Mouse (Mus musculus): ENCODE measurements around the gene Gpatch8.

Gene Gpatch8

GRCm38 (mm10) chr11:102510226-102510625 is 46.0 kb downstream of the Gpatch8 start:
- DNase-seq (ENCODE audit: low read depth, low spot score), result peak; percentile 68

- DNase-seq (ENCODE audit: low read depth, low spot score), result no peak
Observed at GRCm38 (mm10) chr11:102496732-102497131, 59.5 kb downstream of the Gpatch8 start.

- DNase-seq (ENCODE audit: low read depth, low spot score), result peak; percentile 48
Observed at GRCm38 (mm10) chr11:102496206-102496605, 60.0 kb downstream of the Gpatch8 start.

- peak; percentile 17 for DNase-seq (ENCODE audit: low read depth, low spot score)
Observed at GRCm38 (mm10) chr11:102495742-102496141, 60.5 kb downstream of the Gpatch8 start.

- no peak for DNase-seq (ENCODE audit: low read depth, low spot score)
Observed at GRCm38 (mm10) chr11:102495114-102495513, 61.1 kb downstream of the Gpatch8 start.

GRCm38 (mm10) chr11:102494063-102494650 is 62.0 kb downstream of the Gpatch8 start:
- DNase-seq (ENCODE audit: low read depth, low spot score), result peak; percentile 11

- DNase-seq (ENCODE audit: low read depth, low spot score), result peak; percentile 92
Observed at GRCm38 (mm10) chr11:102493241-102493640, 63.0 kb downstream of the Gpatch8 start.

- no peak for DNase-seq (ENCODE audit: low read depth, low spot score)
Observed at GRCm38 (mm10) chr11:102487901-102488300, 68.3 kb downstream of the Gpatch8 start.

- peak; percentile 79 for DNase-seq (ENCODE audit: low read depth, low spot score)
Observed at GRCm38 (mm10) chr11:102486733-102487386, 69.3 kb downstream of the Gpatch8 start.

- DNase-seq (ENCODE audit: low read depth, low spot score), result no peak
Observed at GRCm38 (mm10) chr11:102481779-102482178, 74.4 kb downstream of the Gpatch8 start.

GRCm38 (mm10) chr11:102480897-102481296 is 75.3 kb downstream of the Gpatch8 start:
- DNase-seq (ENCODE audit: low read depth, low spot score), result no peak

- no peak for DNase-seq (ENCODE audit: low read depth, low spot score)
Observed at GRCm38 (mm10) chr11:102480111-102480510, 76.1 kb downstream of the Gpatch8 start.

GRCm38 (mm10) chr11:102479581-102479980 is 76.6 kb downstream of the Gpatch8 start:
- no peak for DNase-seq (ENCODE audit: low read depth, low spot score)

GRCm38 (mm10) chr11:102478671-102479070 is 77.5 kb downstream of the Gpatch8 start:
- DNase-seq (ENCODE audit: low read depth, low spot score), result no peak

- DNase-seq (ENCODE audit: low read depth, low spot score), result no peak
Observed at GRCm38 (mm10) chr11:102475027-102475426, 81.2 kb downstream of the Gpatch8 start.

GRCm38 (mm10) chr11:102469648-102470357 is 86.4 kb downstream of the Gpatch8 start, which contains the start of gene Itga2b:
Gene Itga2b (minus strand): TSS chr11:102470122.
- no peak for DNase-seq (ENCODE audit: low read depth, low spot score)

GRCm38 (mm10) chr11:102467041-102467631 is 89.1 kb downstream of the Gpatch8 start:
- DNase-seq (ENCODE audit: low read depth, low spot score), result peak; percentile 96

- DNase-seq (ENCODE audit: low read depth, low spot score), result peak; percentile 71
Observed at GRCm38 (mm10) chr11:102465713-102466436, 90.3 kb downstream of the Gpatch8 start.

GRCm38 (mm10) chr11:102464901-102465300 is 91.3 kb downstream of the Gpatch8 start:
- DNase-seq (ENCODE audit: low read depth, low spot score), result no peak

- no peak for DNase-seq (ENCODE audit: low read depth, low spot score)
Observed at GRCm38 (mm10) chr11:102461764-102462163, 94.4 kb downstream of the Gpatch8 start.

GRCm38 (mm10) chr11:102460541-102460940 is 95.7 kb downstream of the Gpatch8 start:
- DNase-seq (ENCODE audit: low read depth, low spot score), result no peak
